Mouse (Mus musculus): ENCODE results near the gene Nop58. TPM values are rescaled to one million over a fixed set of nuclear protein-coding genes. Genes with fewer than 3 reads are reported as not detected.

Gene Nop58
- polyA plus RNA-seq, 1 experiment from 2014 or later: 158 TPM

DNA sequence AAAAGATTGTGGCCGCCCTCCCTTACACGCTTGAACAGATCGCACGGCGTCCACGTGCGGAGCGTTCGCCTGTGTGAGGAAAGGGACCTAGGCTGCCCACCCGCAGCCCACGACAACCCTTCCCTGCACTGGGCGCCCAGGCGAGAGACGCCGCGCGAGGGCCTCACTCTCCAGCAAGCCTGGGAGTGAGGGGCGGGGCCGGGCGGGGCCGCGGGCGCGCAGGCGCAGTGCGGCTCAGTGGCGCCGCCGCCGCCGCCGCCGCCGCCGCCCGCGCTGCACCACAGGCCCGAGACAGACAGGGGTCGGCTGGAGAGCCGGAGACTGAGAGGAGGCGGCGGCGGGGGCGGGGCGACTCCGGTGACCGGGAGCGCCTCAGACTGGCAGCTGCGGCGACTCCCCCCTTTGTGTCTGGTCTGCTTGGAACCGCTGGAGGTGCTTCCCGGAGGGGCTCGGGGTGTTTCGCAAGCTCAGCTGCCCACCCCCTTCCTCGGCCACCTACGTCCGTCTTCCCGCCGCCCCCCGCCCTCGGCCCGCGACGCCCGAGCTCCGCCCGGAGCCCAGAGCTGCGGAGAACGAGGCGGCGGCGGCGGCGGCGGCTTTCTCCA, 78.5 kb downstream of the Nop58 start, which contains the start of gene Bmpr2:
Gene Bmpr2, plus strand, starts transcription at position 237 of the 605 bp plus-strand sequence.
- peaks cover 16% of the 10 kb centered on the region for H3K4me1 ChIP-seq
- ATAC-seq (ENCODE audit: extremely low read depth, insufficient number of reproducible peaks, low FRiP score, low TSS enrichment): peak; percentile 87
- H3K9me3 ChIP-seq: no peaks in the 10 kb centered on the region
- under 1% methylated on average over 63 of the region's 75 CpGs for WGBS
- H3K4me3 ChIP-seq: peak within 1 kb of the TSS; percentile 84
- peak within 1 kb of the TSS; percentile 92 for H3K4me2 ChIP-seq
- peak within 1 kb of the TSS; percentile 98 for H3K9ac ChIP-seq
- H3K36me3 ChIP-seq: peaks cover 2% of the 10 kb centered on the region; the same call in 1 of the 2 replicates
- no peaks in the 10 kb centered on the region for H3K27me3 ChIP-seq (replicated peaks)
- H3K27ac ChIP-seq (replicated peaks): peak within 1 kb of the TSS; percentile 99

DNA sequence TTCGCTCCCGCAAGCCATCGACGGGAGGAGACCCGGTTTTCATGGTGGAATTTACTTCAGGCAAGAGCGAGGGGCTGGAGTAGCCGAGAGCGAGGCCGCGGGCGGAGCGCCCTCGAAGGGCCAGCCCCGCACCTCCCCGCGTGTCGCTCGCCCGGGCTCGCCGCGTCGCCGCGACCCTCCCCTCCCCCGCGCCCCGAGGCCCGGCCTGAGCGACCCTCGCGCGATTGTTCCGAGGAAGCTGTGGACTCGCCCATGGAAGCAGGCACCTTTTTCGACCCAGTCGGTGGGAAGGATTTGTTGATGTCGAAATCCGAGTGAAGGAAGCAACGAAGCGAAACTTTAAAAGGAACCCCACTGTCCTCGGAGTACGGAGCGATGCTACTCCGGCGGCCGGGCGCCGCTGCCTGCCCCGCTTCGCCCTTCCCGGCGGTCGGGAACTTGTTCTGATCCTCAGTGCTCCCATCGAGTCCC, 79.0 kb downstream of the Nop58 start:
- H3K36me3 ChIP-seq: peaks cover 7% of the 10 kb centered on the region
- peak; percentile 55 for ATAC-seq (ENCODE audit: extremely low read depth, insufficient number of reproducible peaks, low FRiP score, low TSS enrichment)
- H3K27ac ChIP-seq (replicated peaks): peak overlapping the region; percentile 99
- peaks cover 16% of the 10 kb centered on the region for H3K4me1 ChIP-seq
- H3K4me2 ChIP-seq: peak overlapping the region; percentile 92
- peak overlapping the region; percentile 98 for H3K9ac ChIP-seq
- peak overlapping the region; percentile 84 for H3K4me3 ChIP-seq
- H3K9me3 ChIP-seq: no peaks in the 10 kb centered on the region
- H3K27me3 ChIP-seq (replicated peaks): no peaks in the 10 kb centered on the region
- 0% methylated on average over 55 of the region's 55 CpGs for WGBS

DNA sequence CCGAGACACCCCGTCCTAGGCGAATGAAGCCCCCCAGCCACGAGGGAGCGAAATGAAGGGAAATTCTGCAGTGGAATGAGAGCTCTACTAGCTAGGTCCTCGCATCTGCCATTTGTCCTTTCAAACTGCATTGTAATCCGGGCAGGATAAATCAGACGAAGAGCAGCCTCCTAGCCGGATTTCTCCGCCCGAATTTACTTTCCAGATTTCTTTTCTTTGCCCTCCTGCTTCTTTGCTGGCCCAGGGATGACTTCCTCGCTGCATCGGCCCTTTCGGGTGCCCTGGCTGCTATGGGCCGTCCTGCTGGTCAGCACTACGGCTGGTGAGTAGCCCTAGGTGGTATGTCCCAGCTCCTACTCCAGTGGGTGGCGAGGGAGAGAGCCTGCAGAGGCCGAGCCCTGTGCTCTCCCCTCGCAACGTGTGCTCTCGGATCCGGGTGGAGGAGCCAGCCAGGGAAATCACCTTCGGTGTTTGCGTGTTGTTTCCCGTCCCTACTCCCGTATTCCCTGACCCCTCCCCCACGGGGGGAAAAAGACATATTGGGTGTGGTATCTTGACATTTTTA, 79.7 kb downstream of the Nop58 start:
- peaks cover 16% of the 10 kb centered on the region for H3K4me1 ChIP-seq
- peak overlapping the region; percentile 92 for H3K4me2 ChIP-seq
- H3K27me3 ChIP-seq (replicated peaks): no peaks in the 10 kb centered on the region
- peak overlapping the region; percentile 84 for H3K4me3 ChIP-seq
- H3K9ac ChIP-seq: peak overlapping the region; percentile 98
- peaks cover 14% of the 10 kb centered on the region for H3K36me3 ChIP-seq
- H3K9me3 ChIP-seq: no peaks in the 10 kb centered on the region
- no peak for ATAC-seq (ENCODE audit: extremely low read depth, insufficient number of reproducible peaks, low FRiP score, low TSS enrichment)
- WGBS: under 1% methylated on average over 27 of the region's 27 CpGs
- H3K27ac ChIP-seq (replicated peaks): peak overlapping the region; percentile 99

DNA sequence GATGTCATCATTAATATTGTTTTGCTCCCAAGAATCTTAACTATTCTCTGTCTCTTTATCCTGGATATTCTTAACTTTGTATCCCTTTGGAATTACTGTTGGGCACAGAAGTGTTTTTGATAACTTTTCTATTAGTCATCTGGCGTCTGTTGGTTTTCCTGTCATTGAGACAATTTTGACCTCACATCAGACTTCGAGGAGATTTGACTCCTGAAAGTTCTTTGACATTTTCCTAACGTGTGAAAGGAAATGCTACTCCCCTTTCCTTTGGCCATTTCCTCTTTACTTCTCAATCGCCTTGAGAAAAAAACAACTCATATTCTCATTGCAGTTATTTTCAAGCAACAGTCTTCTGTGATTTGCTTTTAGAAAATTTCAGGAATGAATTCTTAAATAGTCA, 80.5 kb downstream of the Nop58 start:
- Histone ChIP-seq H3K9ac (peak overlapping the region; percentile 98), H3K27ac (replicated peaks) (no peak overlapping the region), H3K36me3 (peaks cover 18% of the 10 kb centered on the region), H3K4me1 (peaks cover 16% of the 10 kb centered on the region), H3K9me3 (no peaks in the 10 kb centered on the region), H3K27me3 (replicated peaks) (no peaks in the 10 kb centered on the region), H3K4me3 (peak overlapping the region; percentile 84), H3K4me2 (peak overlapping the region; percentile 92)
- ATAC-seq (ENCODE audit: extremely low read depth, insufficient number of reproducible peaks, low FRiP score, low TSS enrichment): no peak
- 1% methylated on average over 4 of the region's 4 CpGs for WGBS

DNA sequence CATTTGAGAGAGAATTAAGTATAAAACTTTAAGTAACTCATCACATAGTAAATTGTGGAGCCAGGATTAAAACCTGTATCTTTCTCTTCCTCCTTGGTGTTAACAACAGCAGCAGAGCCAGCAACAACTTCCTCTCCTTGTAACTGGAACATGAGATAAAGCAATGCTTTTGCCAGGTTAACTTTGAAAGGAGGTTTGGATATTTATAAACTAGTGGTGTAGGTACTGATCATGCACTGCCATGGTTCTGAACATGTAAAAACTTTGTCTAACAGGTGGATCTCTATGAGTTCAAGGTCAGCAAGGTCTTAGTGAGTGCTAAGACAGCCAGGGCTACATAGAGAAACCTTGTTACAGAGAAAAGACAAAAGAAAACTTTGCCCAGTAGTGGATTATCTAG, 81.9 kb downstream of the Nop58 start:
- Histone ChIP-seq H3K27ac (replicated peaks) (peak overlapping the region; percentile 54), H3K4me3 (peak overlapping the region; percentile 45), H3K4me1 (peaks cover 21% of the 10 kb centered on the region), H3K4me2 (peak overlapping the region; percentile 71), H3K9me3 (no peaks in the 10 kb centered on the region), H3K36me3 (peaks cover 18% of the 10 kb centered on the region), H3K27me3 (replicated peaks) (no peaks in the 10 kb centered on the region), H3K9ac (peak overlapping the region; percentile 70)
- ATAC-seq (ENCODE audit: extremely low read depth, insufficient number of reproducible peaks, low FRiP score, low TSS enrichment): no peak

Other genes starting within 250 kb of the Nop58 start
- gene Fzd7, start 202.5 kb upstream of the Nop58 start, polyA plus RNA-seq (2015; fragmentation: Nextera tagmentation; extraction: Ambion mirVana): 3.0 and 3.5 TPM in 2 replicates
- 0.48 TPM in 1 of 2 replicates, not detected in the other for gene Gm973, start 168.7 kb upstream of the Nop58 start, polyA plus RNA-seq (2015; fragmentation: Nextera tagmentation; extraction: Ambion mirVana)
- gene Sumo1, start 14.1 kb upstream of the Nop58 start, polyA plus RNA-seq (2015; fragmentation: Nextera tagmentation; extraction: Ambion mirVana): 223 and 245 TPM in 2 replicates
- gene Bmpr2, start 78.4 kb downstream of the Nop58 start, polyA plus RNA-seq (2015; fragmentation: Nextera tagmentation; extraction: Ambion mirVana): 6.1 TPM in 2 replicates
- 3.4 and 3.8 TPM in 2 replicates for gene Fam117b, start 228.0 kb downstream of the Nop58 start, polyA plus RNA-seq (2015; fragmentation: Nextera tagmentation; extraction: Ambion mirVana)